Mouse (Mus musculus): Measurements from ENCODE around the gene Olfm3.

Olfm3 gene

GRCm38 (mm10) chr3:114903924-114904438, at the start of gene Olfm3:
Gene Olfm3, plus strand, starts transcription at chr3:114904078.
- no peak for DNase-seq (ENCODE audit: low spot score)

GRCm38 (mm10) chr3:114889764-114890163, 14.1 kb upstream of the Olfm3 start:
- no peak for DNase-seq (ENCODE audit: low spot score)

GRCm38 (mm10) chr3:114904633-114905423, 950 bp downstream of the Olfm3 start:
- DNase-seq (ENCODE audit: low spot score): no peak

- no peak for DNase-seq (ENCODE audit: low spot score)
Observed at GRCm38 (mm10) chr3:114907537-114907936, 3.7 kb downstream of the Olfm3 start.

GRCm38 (mm10) chr3:114908846-114909245, 5.0 kb downstream of the Olfm3 start:
- DNase-seq (ENCODE audit: low spot score): no peak

GRCm38 (mm10) chr3:114920102-114920501, 16.2 kb downstream of the Olfm3 start:
- DNase-seq (ENCODE audit: low spot score): no peak

- no peak for DNase-seq (ENCODE audit: low spot score)
Observed at GRCm38 (mm10) chr3:114929605-114930004, 25.7 kb downstream of the Olfm3 start.

GRCm38 (mm10) chr3:114930336-114930735, 26.5 kb downstream of the Olfm3 start:
- no peak for DNase-seq (ENCODE audit: low spot score)

- DNase-seq (ENCODE audit: low spot score): no peak
Observed at GRCm38 (mm10) chr3:114930796-114931195, 26.9 kb downstream of the Olfm3 start.

- no peak for DNase-seq (ENCODE audit: low spot score)
Observed at GRCm38 (mm10) chr3:114932881-114933280, 29.0 kb downstream of the Olfm3 start.

- no peak for DNase-seq (ENCODE audit: low spot score)
Observed at GRCm38 (mm10) chr3:114954904-114955303, 51.0 kb downstream of the Olfm3 start.

GRCm38 (mm10) chr3:114959311-114959967, 55.6 kb downstream of the Olfm3 start:
- DNase-seq (ENCODE audit: low spot score): no peak

GRCm38 (mm10) chr3:114962316-114963083, 58.6 kb downstream of the Olfm3 start:
- DNase-seq (ENCODE audit: low spot score): no peak

- no peak for DNase-seq (ENCODE audit: low spot score)
Observed at GRCm38 (mm10) chr3:114971183-114971582, 67.3 kb downstream of the Olfm3 start.

GRCm38 (mm10) chr3:114972522-114972921, 68.6 kb downstream of the Olfm3 start:
- DNase-seq (ENCODE audit: low spot score): no peak

- DNase-seq (ENCODE audit: low spot score): no peak
Observed at GRCm38 (mm10) chr3:114990828-114991227, 87.0 kb downstream of the Olfm3 start.

- DNase-seq (ENCODE audit: low spot score): no peak
Observed at GRCm38 (mm10) chr3:114995956-114996355, 92.1 kb downstream of the Olfm3 start.

GRCm38 (mm10) chr3:115027560-115027959, 123.7 kb downstream of the Olfm3 start:
- no peak for DNase-seq (ENCODE audit: low spot score)

GRCm38 (mm10) chr3:115028046-115028445, 124.2 kb downstream of the Olfm3 start:
- DNase-seq (ENCODE audit: low spot score): no peak

- no peak for DNase-seq (ENCODE audit: low spot score)
Observed at GRCm38 (mm10) chr3:115028611-115029010, 124.7 kb downstream of the Olfm3 start.

GRCm38 (mm10) chr3:115049060-115049459, 145.2 kb downstream of the Olfm3 start:
- no peak for DNase-seq (ENCODE audit: low spot score)

GRCm38 (mm10) chr3:115064901-115065300, 161.0 kb downstream of the Olfm3 start:
- no peak for DNase-seq (ENCODE audit: low spot score)
